Mouse (Mus musculus) myocyte (in vitro differentiated cells): Measurements from ENCODE around the gene Fcgr4.

Experiments
- POLR2AphosphoS2 ChIP-seq: IDR thresholded peaks from one replicate; pipeline ENCODE4 v1.6.1; 2011; ENCODE audit warnings: low read depth, control low read depth; ENCODE audit not compliant: insufficient read length
- TCF12 ChIP-seq: IDR thresholded peaks from one replicate; pipeline ENCODE4 v1.6.1; 2011; ENCODE audit warnings: mild to moderate bottlenecking, control low read depth; ENCODE audit not compliant: poor library complexity, insufficient read depth, severe bottlenecking

DNA sequence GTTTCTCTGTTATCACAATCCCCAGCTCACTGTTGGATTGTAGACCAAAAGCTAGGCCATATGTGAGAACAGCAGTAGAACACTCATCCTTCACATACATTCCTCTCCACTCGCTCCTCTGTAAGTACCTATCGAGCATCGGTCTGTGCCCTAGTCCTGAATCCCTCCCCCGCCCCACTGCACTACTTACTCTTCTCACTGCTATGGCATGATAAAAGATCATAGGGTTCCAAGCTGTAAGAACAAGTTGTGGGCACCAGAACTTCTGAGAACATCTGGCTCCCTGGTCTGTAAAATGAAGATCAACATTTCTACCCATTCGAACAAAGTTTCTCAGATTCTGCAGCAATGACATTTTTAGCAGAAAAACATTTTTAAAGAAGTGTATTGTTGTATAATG is 42.3 kb upstream of the Fcgr4 start, which contains the start of gene Fcgr2b:
- no peak for TF ChIP-seq TCF12
- no peak for TF ChIP-seq POLR2AphosphoS2
